ENCODE assay signal across 8 mouse cellular contexts in the genomic region with DNA sequence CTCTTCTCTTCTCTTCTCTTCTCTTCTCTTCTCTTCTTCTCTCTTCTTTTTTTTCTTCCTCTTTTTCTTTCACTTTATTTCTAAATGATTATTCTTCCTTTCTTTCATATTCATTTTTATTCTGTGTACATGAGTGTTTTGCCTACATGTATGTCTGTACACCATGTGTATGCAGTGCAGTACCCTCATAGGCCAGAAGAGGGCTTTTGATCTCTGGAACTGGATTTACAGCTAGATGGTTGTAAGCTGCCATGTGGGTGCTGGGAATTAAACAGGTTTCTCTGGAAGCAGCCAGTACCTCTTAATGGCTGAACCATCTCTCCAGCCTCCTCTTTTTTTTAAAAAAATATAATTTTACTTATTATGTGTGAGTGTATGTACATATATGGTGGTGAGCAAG. TPM values are rescaled to one million over a fixed set of nuclear protein-coding genes. Genes with fewer than 3 reads are reported as not detected.
DNase-seq lines count a peak whose midpoint lies in the region.

No protein-coding gene starts in this region.

- intact Hi-C loops in left cerebral cortex, postnatal 14 days (cut with DNase I): loop anchor here (5.0 kb wide), 1 partner anchor 41 kb away; a partner anchor contains a TSS

- peak; percentile 6 to 35 for DNase-seq in adrenal gland, postnatal 36 days
- DNase-seq in adrenal gland, adult 2 months: no peak
- DNase-seq in left cerebral cortex, postnatal 14 days (ENCODE audit: low spot score in 2 of 2): peak; percentile 16 to 21
- DNase-seq in left cerebral cortex, adult 11 months (ENCODE audit: low spot score): no peak
- DNase-seq in embryo, embryonic 11 days: peak; percentile 29
- peak; percentile 59 for DNase-seq in mesoderm, embryonic 11.5 days (ENCODE audit: low read depth, low spot score)
- no peak for DNase-seq in right cerebral cortex, postnatal 14 days
- DNase-seq in cerebellum, adult 9-11 months: no peak

RNA-seq across cellular contexts. Expression of a gene that starts 2.6 kb away (rescaled TPM):
- 1 to 10 TPM; 1.7 to 2.4 TPM for total RNA-seq in adrenal gland, postnatal 36 days (2021)
- total RNA-seq in adrenal gland, adult 2 months (2021): 1 to 10 TPM; 1.8 to 2.2 TPM
- 0.20 and 0.40 TPM in 2 replicates for polyA plus RNA-seq in adrenal gland, adult 2 months (2012; rRNA removed)
- total RNA-seq in left cerebral cortex, postnatal 14 days (2021): 1 to 10 TPM; 1.7 to 2.4 TPM

RNA-seq across cellular contexts. Expression of a gene that starts 41.7 kb away (rescaled TPM):
- 10 to 100 TPM; 48.9 to 51.0 TPM for total RNA-seq in adrenal gland, postnatal 36 days (2021)
- total RNA-seq in adrenal gland, adult 2 months (2021): 10 to 100 TPM; 41.3 to 51.6 TPM
- polyA plus RNA-seq in adrenal gland, adult 2 months (2012; rRNA removed): 14.0 and 23.9 TPM in 2 replicates
- total RNA-seq in left cerebral cortex, postnatal 14 days (2021): 100 to 1,000 TPM; 182 to 200 TPM

Comparison
In these comparisons a context has a peak if more than half of its experiments do, and no peak if none do; other contexts are left out.
1. DNase-seq: peak in adrenal gland, postnatal 36 days (2 of 2), left cerebral cortex, postnatal 14 days (2 of 2), embryo, embryonic 11 days (single experiment) and mesoderm, embryonic 11.5 days (single experiment); none in adrenal gland, adult 2 months (single experiment), left cerebral cortex, adult 11 months (single experiment), right cerebral cortex, postnatal 14 days (single experiment) and cerebellum, adult 9-11 months (single experiment).